Mouse (Mus musculus) MEL (cell line): ENCODE measurements at regions not wholly inside any gene's neighbourhood (a gene's known extent, or its start where the extent isn't known, plus 50 kb on each side); places are given as distances from the start of the nearest gene placed in this dataset.

ENCODE experiments used
- DNase-seq: peaks from one replicate; pipeline ENCODE4 v3.0.0; 2011; ENCODE audit warnings: low read depth, low spot score
- H3K27ac ChIP-seq: 2 replicates; pipeline ENCODE4 v1.5.1; 2012; ENCODE audit warnings: low read depth, mild to moderate bottlenecking, control low read depth, low read length, moderate library complexity; ENCODE audit not compliant: control insufficient read depth
- H3K27me3 ChIP-seq, 2 experiments: fragments of 150-350 bp in 1 of 2; sonication (generic) in 1 of 2; 2 replicates each; pipeline ENCODE4 v1.6.1; 2012; ENCODE audit warnings: low read length in 2 of 2, mild to moderate bottlenecking in 2 of 2, improper control_type of control experiment in 1 of 2, moderate library complexity in 1 of 2; ENCODE audit not compliant: insufficient read depth in 2 of 2, control insufficient read depth in 1 of 2
- H3K36me3 ChIP-seq, 2 experiments: 2 replicates each; pipeline ENCODE4 v1.6.1; 2012 to 2014; ENCODE audit warnings: low read length in 2 of 2, improper control_type of control experiment in 1 of 2, inconsistent platforms in 1 of 2, mild to moderate bottlenecking in 1 of 2; ENCODE audit not compliant: insufficient read depth in 2 of 2, control insufficient read depth in 1 of 2
- H3K4me1 ChIP-seq, 2 experiments: fragments of 150-350 bp in 1 of 2; sonication (generic) in 1 of 2; 2 replicates each; pipeline ENCODE4 v1.6.1; 2012; ENCODE audit warnings: low read length in 2 of 2, improper control_type of control experiment in 1 of 2, mild to moderate bottlenecking in 1 of 2; ENCODE audit not compliant: insufficient read depth in 2 of 2, control insufficient read depth in 1 of 2
- H3K4me3 ChIP-seq, 2 experiments: fragments of 150-350 bp in 1 of 2; sonication (generic) in 1 of 2; 2 replicates each; pipeline ENCODE4 v1.5.1; 2012; ENCODE audit warnings: low read depth in 2 of 2, low read length in 2 of 2, mild to moderate bottlenecking in 2 of 2, moderate library complexity in 2 of 2, control low read depth in 1 of 2, improper control_type of control experiment in 1 of 2; ENCODE audit not compliant: control insufficient read depth in 1 of 2, insufficient read depth in 1 of 2
- H3K79me2 ChIP-seq: 2 replicates; pipeline ENCODE4 v1.6.1; 2012; ENCODE audit warnings: mild to moderate bottlenecking, low read length, moderate library complexity; ENCODE audit not compliant: control insufficient read depth, poor library complexity, insufficient read depth
- H3K9ac ChIP-seq: 2 replicates; pipeline ENCODE4 v1.6.1; 2012; ENCODE audit warnings: low read depth, mild to moderate bottlenecking, control low read depth, low read length, moderate library complexity; ENCODE audit not compliant: control insufficient read depth, poor library complexity, severe bottlenecking
- H3K9me3 ChIP-seq: fragments of 150-350 bp; sonication (generic); replicated peaks from 2 replicates; pipeline ENCODE4 v1.6.1; 2012; ENCODE audit warnings: mild to moderate bottlenecking, low read length, improper control_type of control experiment, moderate library complexity; ENCODE audit not compliant: insufficient read depth
- CTCF ChIP-seq, 3 experiments: IDR thresholded peaks in 2 of 3; conservative IDR thresholded peaks in 1 of 3; 2 replicates each; pipeline ENCODE4 v1.5.1; 2011 to 2012; ENCODE audit warnings: low read length in 3 of 3, low read depth in 2 of 3, mild to moderate bottlenecking in 2 of 3, improper control_type of control experiment in 1 of 3, inconsistent platforms in 1 of 3, mixed read lengths in 1 of 3, moderate library complexity in 1 of 3; ENCODE audit not compliant: control insufficient read depth in 1 of 3, insufficient read depth in 1 of 3, poor library complexity in 1 of 3, severe bottlenecking in 1 of 3
- E2F4 ChIP-seq: IDR thresholded peaks from 2 replicates; pipeline ENCODE4 v1.6.1; 2011; ENCODE audit warnings: low read depth, low read length, improper control_type of control experiment, borderline replicate concordance
- EP300 ChIP-seq, 2 experiments: IDR thresholded peaks; 2 replicates each; pipeline ENCODE4 v1.6.1; 2011; ENCODE audit warnings: improper control_type of control experiment in 2 of 2, low read length in 2 of 2, low read depth in 1 of 2, mild to moderate bottlenecking in 1 of 2
- GABPA ChIP-seq: IDR thresholded peaks from 2 replicates; pipeline ENCODE4 v1.6.1; 2012; ENCODE audit warnings: low read depth, mild to moderate bottlenecking, inconsistent platforms, low read length, improper control_type of control experiment, moderate library complexity
- KAT2A ChIP-seq: conservative IDR thresholded peaks from 2 replicates; pipeline ENCODE4 v1.6.1; 2012; ENCODE audit warnings: low read depth, low read length, improper control_type of control experiment, inconsistent platforms
- MAZ ChIP-seq: IDR thresholded peaks from 2 replicates; pipeline ENCODE4 v1.6.1; 2012; ENCODE audit warnings: low read depth, mild to moderate bottlenecking, inconsistent platforms, low read length, improper control_type of control experiment
- MEF2A ChIP-seq: IDR thresholded peaks from 2 replicates; pipeline ENCODE4 v1.6.1; 2014; ENCODE audit warnings: low read depth, mild to moderate bottlenecking, inconsistent platforms, low read length, improper control_type of control experiment; ENCODE audit not compliant: poor library complexity, insufficient replicate concordance, severe bottlenecking; ENCODE audit errors: extremely low read depth
- MYB ChIP-seq: IDR thresholded peaks from 2 replicates; pipeline ENCODE4 v1.6.1; 2011; ENCODE audit warnings: mild to moderate bottlenecking, low read depth, low read length, improper control_type of control experiment
- MYC ChIP-seq: IDR thresholded peaks from 2 replicates; pipeline ENCODE4 v1.6.1; 2011; ENCODE audit warnings: low read depth, mild to moderate bottlenecking, low read length, improper control_type of control experiment, moderate library complexity
- NELFE ChIP-seq: IDR thresholded peaks from 2 replicates; pipeline ENCODE4 v1.6.1; 2011; ENCODE audit warnings: low read depth, low read length, improper control_type of control experiment
- POLR2A ChIP-seq, 2 experiments: IDR thresholded peaks; 2 replicates each; pipeline ENCODE4 v1.6.1; 2011 to 2012; ENCODE audit warnings: low read length in 2 of 2, mild to moderate bottlenecking in 2 of 2, control low read depth in 1 of 2, improper control_type of control experiment in 1 of 2, low read depth in 1 of 2, moderate library complexity in 1 of 2; ENCODE audit not compliant: control insufficient read depth in 1 of 2, insufficient read depth in 1 of 2, poor library complexity in 1 of 2
- TBP ChIP-seq: IDR thresholded peaks from 2 replicates; pipeline ENCODE4 v1.8.0; 2011; ENCODE audit warnings: low read depth, low read length, improper control_type of control experiment
- TCF12 ChIP-seq: IDR thresholded peaks from 2 replicates; pipeline ENCODE4 v1.6.1; 2014; ENCODE audit warnings: low read depth, mild to moderate bottlenecking, inconsistent platforms, low read length, improper control_type of control experiment, moderate library complexity
- USF1 ChIP-seq: IDR thresholded peaks from 2 replicates; pipeline ENCODE4 v1.6.1; 2014; ENCODE audit warnings: low read depth, mild to moderate bottlenecking, inconsistent platforms, low read length, improper control_type of control experiment, moderate library complexity
- USF2 ChIP-seq, 2 experiments: IDR thresholded peaks; 2 replicates each; pipeline ENCODE4 v1.6.1; 2011 to 2012; ENCODE audit warnings: improper control_type of control experiment in 2 of 2, low read length in 2 of 2, borderline replicate concordance in 1 of 2, inconsistent platforms in 1 of 2, low read depth in 1 of 2, mild to moderate bottlenecking in 1 of 2; ENCODE audit not compliant: insufficient read depth in 1 of 2
- ZKSCAN1 ChIP-seq: IDR thresholded peaks from 2 replicates; pipeline ENCODE4 v1.6.1; 2012; ENCODE audit warnings: low read depth, mild to moderate bottlenecking, inconsistent platforms, low read length, improper control_type of control experiment, moderate library complexity
- ZMIZ1 ChIP-seq: IDR thresholded peaks from 2 replicates; pipeline ENCODE4 v1.6.1; 2012; ENCODE audit warnings: low read depth, mild to moderate bottlenecking, inconsistent platforms, low read length, improper control_type of control experiment, moderate library complexity

DNA sequence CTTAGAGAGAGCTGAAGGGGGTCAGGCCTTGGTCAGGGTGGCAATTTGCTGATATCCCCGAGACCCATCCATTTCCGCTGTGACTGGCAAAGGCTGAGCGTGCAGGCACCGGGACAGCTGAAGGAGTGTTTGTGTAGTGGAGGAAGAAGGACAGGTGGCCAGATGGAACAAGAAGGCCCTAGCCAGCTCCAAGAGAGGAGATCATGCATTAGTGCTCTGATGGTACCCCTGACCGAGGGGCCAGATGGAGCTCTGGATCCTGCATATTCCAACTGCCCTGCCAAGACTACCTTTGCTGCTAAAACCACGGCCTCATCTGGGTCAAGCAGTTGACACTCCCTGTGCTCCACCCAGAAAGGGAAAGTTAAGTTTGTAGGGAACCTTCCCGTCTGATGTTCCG is 174.7 kb downstream of the Zfp326 start:
- no peak for DNase-seq
- Histone ChIP-seq H3K9me3 (no peaks in the 10 kb centered on the region), H3K4me3 (no peak overlapping the region), H3K9ac (no peak overlapping the region), H3K4me1 (no peaks in the 10 kb centered on the region), H3K36me3 (no peaks in the 10 kb centered on the region), H3K79me2 (no peaks in the 10 kb centered on the region), H3K27me3 (no peaks in the 10 kb centered on the region), H3K27ac (no peak overlapping the region)
- TF ChIP-seq TBP (no peak), GABPA (no peak), MYB (no peak), ZMIZ1 (no peak), MEF2A (no peak)

DNA sequence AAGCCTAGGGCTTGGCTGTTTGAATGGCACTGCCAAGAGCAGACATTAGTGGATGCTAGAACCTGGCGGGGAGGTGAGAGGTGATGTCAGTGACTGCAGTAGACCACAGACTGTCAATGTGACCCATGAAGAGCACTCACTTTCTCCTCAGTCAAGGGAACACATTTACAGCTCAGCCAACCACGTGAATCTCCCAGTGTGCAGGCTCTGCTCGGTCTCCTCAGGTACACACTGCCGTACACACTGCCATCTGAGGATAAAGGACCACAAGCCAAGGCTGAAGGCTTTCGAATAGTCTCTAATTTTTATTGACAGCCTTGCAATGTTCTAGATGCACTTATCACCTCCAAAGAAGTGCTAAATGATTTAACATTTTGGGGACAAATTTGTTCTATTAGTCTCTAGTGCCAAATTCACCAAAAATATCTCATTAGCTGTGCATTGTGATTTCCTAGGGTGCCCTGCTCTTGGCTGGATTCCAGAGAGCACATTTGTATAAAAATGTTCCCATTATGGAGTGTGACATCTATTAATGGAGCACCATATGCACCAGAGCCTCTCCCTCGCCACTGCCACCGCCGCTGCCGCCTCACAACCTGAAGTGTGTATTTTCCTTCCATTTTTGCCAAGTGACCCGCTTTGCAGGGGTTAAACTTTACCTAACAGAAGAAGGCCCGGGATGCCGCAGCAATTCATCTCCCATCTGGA is 168.7 kb downstream of the Zfp326 start:
- Histone ChIP-seq H3K9me3 (no peaks in the 10 kb centered on the region), H3K36me3 (no peaks in the 10 kb centered on the region), H3K79me2 (no peaks in the 10 kb centered on the region), H3K4me3 (no peak overlapping the region), H3K4me1 (no peaks in the 10 kb centered on the region; a peak in 2 of 4 replicates), H3K9ac (no peak overlapping the region), H3K27ac (no peak overlapping the region), H3K27me3 (0 out of 4 replicates have a peak, but pooled peaks cover 0 to 1% of the 10 kb centered on the region in 2 experiments)
- TF ChIP-seq TCF12: no peak
- no peak for TF ChIP-seq MAZ
- TF ChIP-seq USF1: no peak
- no peak for TF ChIP-seq POLR2A (IDR thresholded peaks at IDR 0.05; ENCODE audit: control insufficient read depth in 1 of 2, insufficient read depth in 1 of 2, low read depth in 1 of 2, low read length in 2 of 2, poor library complexity in 1 of 2)
- no peak for TF ChIP-seq MYC
- no peak for TF ChIP-seq ZMIZ1
- no peak for TF ChIP-seq CTCF (IDR thresholded peaks at IDR 0.05 in 2 of 3, conservative IDR thresholded peaks at IDR 0.05 in 1 of 3; ENCODE audit: control insufficient read depth in 1 of 3, insufficient read depth in 1 of 3, low read depth in 2 of 3, low read length in 3 of 3, poor library complexity in 1 of 3, severe bottlenecking in 1 of 3)
- no peak for TF ChIP-seq MYB
- no peak for TF ChIP-seq E2F4
- TF ChIP-seq KAT2A: no peak
- TF ChIP-seq USF2 (IDR thresholded peaks at IDR 0.05; ENCODE audit: borderline replicate concordance in 1 of 2, insufficient read depth in 1 of 2, low read depth in 1 of 2, low read length in 2 of 2): no peak
- no peak for TF ChIP-seq NELFE
- no peak for TF ChIP-seq EP300 (IDR thresholded peaks at IDR 0.05; ENCODE audit: low read depth in 1 of 2, low read length in 2 of 2)
- TF ChIP-seq ZKSCAN1: no peak
- DNase-seq: no peak
